Mouse (Mus musculus) kidney, postnatal 10 days (tissue): ENCODE measurements around the gene Hnrnpll.

Experiments
- DNase-seq: peaks from one replicate; pipeline ENCODE4 v3.0.0; 2021; ENCODE audit warnings: mixed read lengths

Gene Hnrnpll

DNA sequence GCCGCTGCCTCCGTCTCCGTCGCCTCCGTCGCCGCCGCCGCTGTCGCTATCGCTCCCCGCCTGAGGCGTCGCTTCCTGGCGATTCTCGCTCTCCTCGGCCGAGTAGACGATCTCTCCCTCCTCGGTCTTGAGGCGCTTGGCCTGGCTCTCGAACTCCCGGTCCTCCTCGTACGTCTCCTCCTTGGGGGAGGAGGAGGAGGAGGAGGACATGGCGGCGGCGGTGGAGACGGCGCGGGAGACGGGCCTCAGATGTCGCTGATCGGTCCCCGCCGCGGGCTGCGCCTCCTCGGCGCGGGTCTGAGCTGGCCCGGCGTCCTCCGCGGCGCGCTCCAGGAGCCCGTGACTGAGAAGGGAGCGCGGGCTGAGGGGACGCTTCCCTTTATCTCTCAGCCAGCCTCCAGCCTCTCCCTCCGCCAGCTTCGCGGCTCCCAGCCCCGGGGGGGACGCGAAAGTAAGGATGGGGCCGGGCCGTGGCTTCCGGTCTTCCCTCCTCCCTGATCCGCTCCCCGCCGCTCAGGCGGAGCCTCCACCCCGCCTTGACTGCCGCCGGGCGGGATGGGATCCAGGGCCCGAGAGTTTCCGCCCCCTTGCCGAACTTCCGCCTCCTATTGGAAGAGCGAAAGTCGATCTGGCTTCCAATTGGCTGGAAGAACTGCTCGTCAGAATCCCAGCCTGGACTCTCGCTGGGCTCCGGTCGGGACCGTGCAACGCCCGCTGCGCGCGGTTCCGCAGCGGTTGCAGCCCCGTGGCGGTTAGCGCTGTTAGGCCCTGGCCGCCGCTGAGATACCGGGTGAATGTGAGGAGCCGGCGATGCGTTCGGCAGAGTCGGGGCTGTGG is at the start of gene Hnrnpll:
Hnrnpll (minus strand) TSS at position 552 of the 837 bp plus-strand sequence.
- DNase-seq = peak; percentile 97

DNA sequence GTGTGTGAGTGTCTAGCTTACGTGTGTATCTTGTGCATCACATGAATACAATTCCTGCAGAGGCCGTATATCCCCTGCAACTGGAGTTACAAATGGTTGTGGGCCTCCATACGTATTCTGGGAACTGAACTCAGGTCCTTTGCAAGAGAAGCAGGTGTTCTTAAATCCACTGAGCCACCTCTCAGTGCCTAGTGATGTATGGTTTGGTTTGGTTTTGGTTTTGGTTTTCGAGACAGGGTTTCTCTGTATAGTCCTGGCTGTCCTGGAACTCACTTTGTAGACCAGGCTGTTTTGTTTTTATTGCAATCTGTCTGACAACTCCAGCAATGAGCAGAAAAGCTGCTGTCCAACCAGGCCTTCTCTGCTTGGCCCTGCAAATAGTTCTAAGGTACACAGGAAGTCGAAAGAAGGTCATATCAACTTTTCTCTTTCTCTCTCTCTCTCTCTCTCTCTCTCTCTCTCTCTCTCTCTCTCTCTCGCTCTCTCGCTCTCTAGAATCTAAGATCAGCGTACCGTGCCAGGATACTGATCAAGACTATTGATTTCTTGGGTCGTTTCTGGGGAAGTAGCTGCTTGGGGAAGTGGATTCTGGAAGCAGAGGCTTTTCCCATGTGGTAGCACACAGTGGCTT is 43.3 kb upstream of the Hnrnpll start:
- DNase-seq = no peak

DNA sequence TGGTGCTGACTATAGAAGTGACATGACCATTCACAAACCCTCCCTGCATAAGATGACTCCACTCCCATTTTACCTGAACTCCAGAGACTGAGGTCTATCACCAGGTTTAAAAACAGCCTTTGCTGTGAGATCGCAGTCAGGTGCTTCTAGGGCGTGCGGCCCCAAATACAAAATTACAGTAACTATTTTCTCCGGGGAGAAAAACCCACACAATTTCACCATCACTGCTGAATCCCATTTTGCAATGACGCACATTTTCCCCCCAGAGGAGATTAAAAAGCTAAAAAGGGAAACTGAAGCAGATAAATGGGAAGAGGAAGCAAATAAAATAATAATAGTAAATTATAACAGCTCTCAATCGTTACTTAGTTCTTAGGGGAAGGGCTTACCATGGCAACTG is 37.7 kb upstream of the Hnrnpll start:
- DNase-seq = no peak

DNA sequence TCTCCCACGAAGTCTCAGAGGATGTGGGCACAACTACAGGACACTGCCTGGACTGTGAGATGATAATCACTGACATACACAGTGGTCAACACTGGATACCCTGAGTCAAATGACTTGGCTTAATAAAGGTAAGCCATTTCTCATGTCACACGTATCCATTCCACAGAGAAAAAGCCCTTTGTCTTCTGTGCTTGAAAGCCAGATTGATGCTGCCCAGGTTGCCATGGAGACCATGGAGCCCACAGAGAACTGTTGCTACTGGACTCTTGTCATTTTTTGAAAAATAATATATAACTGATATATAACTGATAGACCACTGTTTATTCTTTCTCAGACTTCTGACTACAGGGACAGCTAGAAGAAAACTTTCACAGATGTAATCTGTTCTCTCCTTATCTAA is 35.1 kb upstream of the Hnrnpll start:
- DNase-seq = no peak

- DNase-seq = no peak
Measured at GRCm38 (mm10) chr17:80096720-80097114, 34.6 kb upstream of the Hnrnpll start.

DNA sequence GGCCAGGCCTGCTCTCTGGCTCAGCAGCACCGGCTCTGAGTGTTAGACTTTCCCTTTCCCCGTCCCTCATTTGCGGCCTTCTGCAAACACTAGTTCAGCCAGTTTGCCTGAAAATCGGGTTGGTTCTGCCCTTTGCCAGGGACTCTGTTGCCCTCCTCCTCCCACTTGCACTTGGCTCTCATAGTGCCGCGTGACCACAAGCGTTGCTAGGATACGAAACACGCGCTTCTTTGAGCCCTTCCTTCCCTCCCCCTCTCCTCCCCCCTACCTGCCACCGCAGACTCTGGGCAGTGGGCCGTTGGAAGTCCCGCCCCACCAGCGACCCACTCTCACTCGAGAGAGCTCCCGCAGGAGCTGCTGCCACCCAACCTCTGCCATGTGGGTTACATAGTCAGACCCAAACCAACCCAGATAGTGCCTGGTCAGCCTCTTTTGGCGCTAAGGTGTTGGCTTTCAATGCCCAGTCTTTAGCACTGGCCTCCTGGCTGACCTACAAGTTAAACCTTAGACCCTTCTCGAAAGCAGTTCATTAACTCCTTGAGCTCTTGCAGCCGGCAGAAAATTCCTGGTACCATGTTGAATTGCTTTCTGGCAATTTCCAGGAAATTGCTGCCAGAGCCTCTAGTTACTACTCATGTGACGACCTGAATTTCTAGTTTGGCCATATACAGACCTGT is 34.0 kb upstream of the Hnrnpll start:
- DNase-seq = peak; percentile 83

DNA sequence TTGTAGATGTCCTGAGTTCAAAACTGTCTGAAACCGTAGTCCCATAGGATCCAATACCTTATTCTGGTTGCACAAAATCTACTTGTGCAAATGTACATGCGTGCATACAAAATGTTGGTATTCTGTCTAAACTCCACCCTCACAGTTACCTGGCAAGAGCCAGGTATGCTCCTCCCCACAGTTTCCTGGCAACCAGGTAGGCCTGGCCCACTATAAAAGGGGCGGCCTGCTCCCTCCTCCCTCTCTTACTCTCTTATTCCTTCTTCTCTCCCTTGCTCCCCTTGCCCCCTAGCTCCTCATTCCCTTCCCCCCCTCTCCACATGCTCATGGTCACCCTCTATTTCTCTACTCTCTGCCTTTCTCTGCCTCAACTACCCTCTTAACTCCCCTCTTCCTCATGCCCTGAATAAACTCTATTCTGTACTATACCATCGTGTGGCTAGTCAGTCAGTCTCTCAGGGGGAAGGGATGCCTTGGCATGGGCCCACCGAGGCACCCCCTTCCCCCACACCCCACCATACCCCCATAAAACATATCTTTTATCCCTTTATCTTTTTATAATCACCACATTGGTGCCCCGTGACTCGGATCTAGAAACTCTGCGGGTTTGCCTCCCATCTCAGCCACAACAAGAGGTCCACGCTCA is 33.2 kb upstream of the Hnrnpll start:
- DNase-seq = no peak

DNA sequence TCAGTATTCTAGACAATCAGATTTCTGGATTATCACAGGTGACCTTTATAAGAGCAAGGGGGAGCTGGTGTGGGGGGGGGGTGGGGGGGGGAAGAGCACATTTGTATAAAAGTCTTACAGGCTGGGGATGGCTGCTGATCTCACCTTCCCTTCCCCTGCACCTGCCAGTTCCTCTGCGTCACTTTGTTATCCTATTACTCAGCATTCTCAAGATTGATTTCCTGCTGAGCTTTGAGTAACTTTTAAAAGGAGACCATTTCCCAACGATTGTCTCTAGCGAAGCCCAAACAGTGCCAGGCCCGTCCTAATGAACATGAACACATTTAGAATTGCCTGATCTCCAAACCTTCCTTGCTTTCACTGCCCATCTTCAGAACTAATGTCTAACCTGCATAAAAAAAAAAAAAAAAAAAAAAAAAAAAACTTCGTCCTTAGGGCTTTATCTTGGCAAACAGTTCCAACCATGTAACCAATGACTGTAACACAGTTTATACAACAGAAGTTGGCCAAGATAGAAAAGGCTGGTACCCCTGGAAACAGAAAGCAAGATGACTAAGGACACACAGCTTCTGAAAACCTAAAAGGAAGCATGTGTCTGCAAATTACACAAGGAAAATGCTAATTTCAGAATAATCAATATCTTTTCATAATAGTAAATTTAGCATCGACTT is 29.9 kb upstream of the Hnrnpll start:
- DNase-seq = no peak

DNA sequence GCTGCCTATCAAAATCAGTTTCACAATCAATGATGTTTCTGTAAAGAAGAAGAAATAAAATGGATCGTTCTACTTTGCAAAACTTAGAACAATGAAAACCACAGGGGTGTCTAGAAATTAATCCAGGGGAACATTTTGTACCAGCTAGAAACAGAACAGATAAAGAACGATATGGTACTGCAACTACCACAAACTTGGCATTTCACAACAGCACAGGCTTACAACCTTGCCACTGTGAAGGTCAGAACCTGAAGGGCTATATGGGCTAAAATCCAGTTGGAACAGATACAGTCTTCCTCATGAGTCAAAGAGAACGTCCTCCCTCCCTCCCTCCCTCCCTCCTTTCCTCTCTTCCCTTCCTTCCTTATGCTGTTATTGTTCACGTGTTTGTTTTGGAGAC is 28.4 kb upstream of the Hnrnpll start:
- no peak for DNase-seq

- DNase-seq = no peak
Measured at GRCm38 (mm10) chr17:80088168-80088567, 26.0 kb upstream of the Hnrnpll start.

DNA sequence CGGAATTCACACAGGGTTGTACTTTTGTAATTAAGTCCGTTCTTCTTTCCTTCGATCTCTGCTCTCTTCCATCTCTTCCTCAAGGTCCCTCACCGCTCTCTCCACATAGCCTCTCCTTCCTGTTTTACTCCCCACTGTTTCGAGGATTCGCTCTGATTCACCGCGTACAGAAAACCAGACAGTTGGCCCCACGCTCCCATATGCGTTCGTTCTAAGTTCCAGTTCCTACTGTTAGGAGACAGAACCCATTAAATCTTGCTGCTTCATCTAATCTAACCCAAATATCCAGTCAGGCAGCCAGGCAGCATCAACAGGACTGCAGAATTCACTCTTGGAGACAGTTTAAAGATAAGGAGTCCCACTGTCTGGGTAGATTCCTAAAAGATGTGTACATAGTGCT is 24.5 kb upstream of the Hnrnpll start:
- DNase-seq = no peak

- no peak for DNase-seq
Measured at GRCm38 (mm10) chr17:80084424-80084823, 22.3 kb upstream of the Hnrnpll start.

DNA sequence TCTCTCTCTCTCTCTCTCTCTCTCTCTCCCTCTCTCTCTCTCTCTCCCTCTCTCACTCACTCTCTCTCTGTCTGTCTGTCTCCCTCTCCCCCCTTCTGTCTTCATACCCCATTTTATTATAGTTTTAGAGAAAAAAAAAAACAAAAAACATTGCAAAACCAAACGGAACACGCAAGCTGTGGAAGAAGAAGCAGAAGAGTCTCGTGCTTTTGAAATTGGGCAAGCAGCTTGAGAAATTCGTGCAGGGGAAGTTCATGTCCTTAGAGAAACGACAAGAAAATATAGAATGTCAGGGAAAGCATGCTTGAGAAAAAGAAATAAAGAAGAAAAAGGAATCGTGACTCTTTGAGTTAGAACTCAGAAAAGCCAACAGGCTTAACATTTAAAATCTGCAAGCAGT is 21.1 kb upstream of the Hnrnpll start:
- DNase-seq = no peak

GRCm38 (mm10) chr17:80078726-80079125 is 16.6 kb upstream of the Hnrnpll start:
- DNase-seq = no peak

GRCm38 (mm10) chr17:80067257-80067656 is 5.1 kb upstream of the Hnrnpll start:
- no peak for DNase-seq

GRCm38 (mm10) chr17:80063840-80064495 is 1.8 kb upstream of the Hnrnpll start:
- no peak for DNase-seq

GRCm38 (mm10) chr17:80063386-80063785 is 1.3 kb upstream of the Hnrnpll start:
- no peak for DNase-seq

DNA sequence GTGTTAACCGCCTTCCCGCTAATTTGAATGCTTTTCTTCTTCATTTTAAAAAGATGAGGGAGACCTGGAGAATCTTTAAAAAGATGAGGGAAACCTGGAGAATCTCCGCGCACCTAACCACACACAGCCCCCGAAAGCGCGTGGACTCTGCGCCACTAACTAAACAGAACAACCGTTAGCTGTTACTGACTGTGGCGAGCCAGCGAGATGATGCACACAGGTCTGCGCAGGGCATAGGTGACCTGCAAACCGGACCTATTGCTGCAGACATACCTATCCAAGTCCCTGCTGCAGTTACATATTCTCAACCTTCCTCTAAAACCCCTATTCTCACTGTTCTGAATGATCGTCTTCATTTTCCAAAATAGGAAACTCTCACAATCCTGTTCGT is 481 bp upstream of the Hnrnpll start:
- DNase-seq = no peak

- DNase-seq = peak; percentile 78
Measured at GRCm38 (mm10) chr17:80060828-80061782, 1.0 kb downstream of the Hnrnpll start.

- peak; percentile 22 for DNase-seq
Measured at GRCm38 (mm10) chr17:80060151-80060550, 2.0 kb downstream of the Hnrnpll start.

DNA sequence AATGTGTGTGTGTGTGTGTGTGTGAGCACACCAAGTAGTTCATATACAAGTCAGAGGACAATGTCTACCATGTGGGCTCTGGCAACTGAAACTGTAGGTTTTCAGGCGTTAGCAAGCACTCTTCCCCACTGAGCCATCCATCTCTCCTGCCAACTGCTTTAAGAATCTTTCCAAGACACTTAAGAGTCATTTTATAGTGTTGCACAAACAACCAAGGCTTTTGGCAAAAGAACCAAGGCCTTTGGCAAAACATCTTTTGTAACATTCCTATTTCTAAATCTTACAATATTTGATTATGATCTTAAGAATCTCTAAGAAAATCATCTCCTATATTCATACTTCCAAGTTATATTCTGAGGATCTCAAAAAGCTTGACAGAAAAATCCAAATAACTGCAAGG is 2.4 kb downstream of the Hnrnpll start:
- no peak for DNase-seq
